Mouse (Mus musculus): ENCODE data around the gene Gmppa.
A peak's percentile ranks its signal among the peaks of the same experiment; 100 is the strongest.

Gene Gmppa

DNA sequence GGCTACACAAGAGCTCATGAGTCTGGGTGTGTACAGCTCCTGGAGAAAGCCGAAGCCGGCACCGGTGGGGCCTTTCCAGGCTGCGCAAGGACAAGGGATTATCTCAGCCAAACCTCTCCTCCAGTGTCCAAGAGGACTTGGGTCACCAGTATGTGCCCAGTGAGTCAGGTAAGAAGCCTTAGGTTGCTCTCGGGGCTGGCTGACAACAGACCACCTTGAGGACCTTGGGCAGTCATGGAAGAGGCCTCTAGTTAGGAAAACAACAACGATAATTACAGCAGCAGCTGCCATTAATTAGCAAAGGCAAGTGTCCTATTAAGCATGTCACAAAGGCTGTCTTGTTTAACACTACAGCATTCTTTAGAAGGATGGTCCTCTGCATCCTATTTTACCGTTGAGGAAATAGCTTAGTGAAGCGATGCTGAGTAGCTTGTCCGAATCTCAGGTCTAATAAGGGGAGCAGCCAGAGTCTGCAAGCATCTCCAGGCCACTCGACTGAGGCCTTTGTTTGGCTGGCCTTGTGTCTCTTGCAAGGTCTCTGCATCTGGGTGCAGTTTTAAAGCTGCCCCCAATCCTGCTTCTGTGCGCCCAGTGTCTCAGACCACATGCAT is 11.8 kb upstream of the Gmppa start:
- no peak for DNase-seq (ENCODE audit: low spot score)

DNA sequence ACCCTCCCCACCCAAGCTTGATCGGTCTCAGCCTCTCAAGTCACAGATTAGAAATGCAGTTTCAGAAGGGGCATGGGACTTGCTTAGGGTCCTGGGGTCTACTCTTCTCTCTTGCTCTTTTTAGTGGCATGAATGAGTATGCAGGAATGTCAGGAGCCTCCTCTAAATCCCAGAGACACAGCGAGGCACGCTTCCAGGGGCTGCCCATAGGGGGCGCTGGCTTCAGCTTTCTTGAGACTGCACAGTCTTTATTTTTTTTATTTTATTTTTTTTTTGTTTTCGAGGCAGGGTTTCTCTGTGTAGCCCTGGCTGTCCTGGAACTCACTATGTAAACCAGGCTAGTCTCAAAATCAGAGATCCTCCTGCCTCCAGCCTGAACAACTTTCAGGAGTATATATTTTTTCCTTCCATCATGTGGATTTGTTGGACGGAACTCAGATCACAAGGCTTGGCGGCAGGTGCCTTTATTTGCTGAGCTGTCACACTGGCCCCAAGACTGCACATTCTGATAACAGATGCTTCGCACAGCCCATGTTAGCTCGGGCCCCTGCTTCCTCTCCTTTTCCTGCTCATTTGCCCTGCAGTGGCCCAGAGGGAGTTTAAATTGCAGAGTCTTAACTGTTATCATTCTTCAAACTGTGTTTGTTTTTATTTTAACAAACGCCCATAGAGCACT is 9.8 kb upstream of the Gmppa start:
- no peak for DNase-seq (ENCODE audit: low spot score)

DNA sequence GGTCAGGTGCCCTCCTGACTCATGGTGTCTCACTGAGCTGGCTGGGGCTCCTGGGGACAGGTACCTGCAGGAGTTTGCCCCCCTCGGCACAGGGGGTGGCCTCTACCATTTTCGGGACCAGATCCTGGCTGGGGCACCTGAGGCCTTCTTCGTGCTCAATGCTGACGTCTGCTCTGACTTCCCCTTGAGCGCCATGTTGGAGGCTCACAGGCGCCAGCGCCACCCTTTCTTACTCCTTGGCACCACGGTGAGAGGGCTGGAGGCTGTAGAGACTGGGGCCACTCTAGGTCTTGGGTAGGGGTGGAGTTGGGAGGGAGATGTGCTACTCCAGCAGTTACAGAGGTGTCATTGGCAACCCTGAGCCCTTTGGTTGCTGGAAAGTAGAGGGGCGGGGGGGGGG is 3.1 kb downstream of the Gmppa start:
- no peak for DNase-seq (ENCODE audit: low spot score)

DNA sequence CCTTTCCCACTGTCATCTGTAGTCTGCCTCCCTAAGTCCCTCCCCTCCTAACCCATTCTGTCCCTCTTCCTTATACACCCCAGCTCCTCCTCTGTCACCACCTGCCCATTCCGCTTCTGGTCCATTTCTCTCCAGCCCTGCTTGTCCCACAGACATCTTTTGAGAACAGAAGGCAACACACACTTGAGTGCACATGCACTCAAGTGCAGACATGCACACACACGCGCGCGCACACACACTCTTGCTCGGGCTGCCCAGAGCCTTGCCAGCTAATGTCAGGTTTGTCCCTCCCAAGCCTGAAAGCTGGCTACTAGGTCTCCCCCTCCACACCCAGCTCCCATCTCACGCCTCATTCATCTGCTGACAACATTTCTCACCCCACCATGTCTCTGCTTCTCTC is 4.9 kb downstream of the Gmppa start:
- DNase-seq (ENCODE audit: low spot score): no peak

DNA sequence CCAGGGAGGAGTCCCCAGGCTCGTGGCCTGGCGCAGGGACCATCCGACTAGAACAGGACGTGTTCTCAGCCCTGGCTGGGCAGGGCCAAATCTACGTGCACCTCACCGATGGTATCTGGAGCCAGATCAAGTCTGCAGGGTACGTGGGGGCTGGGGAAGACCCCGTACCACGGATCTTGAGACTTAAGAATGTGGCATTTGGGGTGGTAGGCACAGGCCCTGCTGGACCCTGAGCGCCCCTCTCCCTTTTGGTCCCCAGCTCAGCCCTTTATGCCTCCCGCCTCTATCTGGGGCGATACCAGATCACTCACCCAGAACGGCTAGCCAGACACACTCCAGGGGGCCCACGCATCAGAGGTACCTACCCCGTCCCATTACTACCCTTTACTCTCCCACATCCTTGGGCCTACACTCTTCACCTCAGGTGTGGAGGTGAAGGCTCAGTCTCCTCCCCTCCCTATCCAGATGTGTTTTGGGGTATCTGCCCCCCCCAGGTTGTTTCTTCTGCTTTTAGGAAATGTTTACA is 5.8 kb downstream of the Gmppa start:
- DNase-seq (ENCODE audit: low spot score): no peak

DNA sequence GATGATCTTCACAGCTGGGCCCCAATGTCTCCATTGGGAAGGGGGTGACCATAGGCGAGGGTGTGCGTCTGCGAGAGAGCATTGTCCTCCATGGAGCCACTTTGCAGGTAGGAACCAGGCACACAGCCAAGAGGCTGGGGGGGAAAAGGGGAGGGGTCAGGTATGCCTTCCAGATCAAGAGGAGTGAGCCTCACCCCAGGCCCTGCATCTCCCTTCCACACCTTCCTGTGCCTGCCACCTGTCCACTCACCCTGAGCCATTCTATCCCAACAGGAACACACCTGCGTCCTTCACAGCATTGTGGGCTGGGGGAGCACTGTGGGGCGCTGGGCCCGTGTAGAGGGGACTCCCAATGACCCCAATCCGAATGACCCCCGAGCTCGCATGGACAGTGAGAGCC is 6.4 kb downstream of the Gmppa start:
- no peak for DNase-seq (ENCODE audit: low spot score)

DNA sequence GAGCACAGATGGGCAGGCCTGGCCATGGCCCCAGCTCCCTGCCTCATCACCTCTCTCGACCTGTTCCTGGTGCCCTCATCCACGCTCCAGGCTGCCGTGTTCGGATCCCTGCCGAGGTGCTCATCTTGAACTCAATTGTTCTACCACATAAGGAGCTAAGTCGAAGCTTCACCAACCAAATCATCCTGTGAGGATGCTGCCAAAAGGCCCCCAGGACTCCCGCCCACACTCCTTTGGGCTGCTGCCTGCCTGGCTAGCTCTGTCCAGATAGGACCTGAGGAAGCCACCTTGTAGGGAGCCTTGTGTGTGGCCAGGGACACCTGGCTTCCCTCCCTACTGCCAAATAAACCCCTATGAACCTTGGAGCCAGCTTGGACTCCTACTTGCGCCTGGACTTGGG is 7.1 kb downstream of the Gmppa start:
- DNase-seq (ENCODE audit: low spot score): no peak

DNA sequence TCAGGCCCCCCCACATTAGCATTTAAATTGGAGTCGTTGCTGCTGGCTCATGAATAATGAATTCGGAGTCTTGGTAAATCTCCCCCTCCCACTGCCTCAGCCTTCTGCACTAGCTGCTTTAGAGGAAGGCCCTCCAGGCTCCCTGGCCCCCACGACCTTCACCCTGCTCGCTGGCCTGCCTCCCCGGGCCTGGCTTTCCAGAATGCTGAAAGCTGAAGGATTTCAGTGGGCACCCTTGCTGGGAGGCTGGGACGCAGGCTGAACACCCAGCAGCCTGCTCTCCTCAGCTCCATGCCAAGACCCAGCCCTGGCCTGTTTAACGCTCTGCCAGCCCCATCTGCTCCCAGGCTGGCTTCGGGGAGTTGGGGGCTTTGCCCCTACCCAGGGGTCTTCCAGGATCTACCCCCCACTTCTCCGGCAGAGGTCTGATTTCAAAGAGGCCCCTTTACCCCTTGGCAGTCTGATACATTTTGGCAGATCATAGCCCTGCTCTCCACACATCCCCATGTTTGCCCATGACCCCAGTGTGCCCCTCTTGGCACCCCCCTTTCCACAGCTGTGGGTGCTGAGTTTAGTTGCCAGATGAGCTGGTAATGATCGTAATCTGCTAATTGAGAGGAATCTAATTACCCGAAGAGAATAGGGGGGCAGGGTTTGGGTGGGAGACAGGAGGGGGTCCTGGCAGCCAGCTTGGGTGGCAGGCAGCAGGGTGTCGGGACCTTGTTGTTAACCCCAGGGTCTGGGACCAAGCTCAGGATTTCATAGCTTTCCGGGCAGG is 7.7 kb downstream of the Gmppa start:
- no peak for DNase-seq (ENCODE audit: low spot score)

DNA sequence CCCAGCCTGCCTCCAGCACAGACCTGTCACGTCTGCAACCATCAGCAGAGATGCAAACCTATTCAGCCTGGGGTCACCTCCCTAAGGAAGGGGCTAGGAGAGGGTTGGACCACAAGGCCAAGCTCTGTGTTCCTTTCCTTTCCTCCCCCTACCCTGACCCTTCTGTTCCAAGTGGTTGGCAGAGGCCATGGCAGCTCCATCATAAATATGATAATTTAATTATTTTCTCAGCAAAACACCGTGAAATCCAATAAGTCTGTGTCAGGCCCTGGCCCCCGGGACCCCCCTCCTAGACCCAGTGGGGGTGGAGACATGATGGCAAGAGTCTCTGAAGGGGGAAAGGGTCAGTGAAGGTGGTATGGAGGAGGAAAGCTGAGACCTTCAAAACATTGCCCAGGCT is 8.5 kb downstream of the Gmppa start:
- no peak for DNase-seq (ENCODE audit: low spot score)

DNA sequence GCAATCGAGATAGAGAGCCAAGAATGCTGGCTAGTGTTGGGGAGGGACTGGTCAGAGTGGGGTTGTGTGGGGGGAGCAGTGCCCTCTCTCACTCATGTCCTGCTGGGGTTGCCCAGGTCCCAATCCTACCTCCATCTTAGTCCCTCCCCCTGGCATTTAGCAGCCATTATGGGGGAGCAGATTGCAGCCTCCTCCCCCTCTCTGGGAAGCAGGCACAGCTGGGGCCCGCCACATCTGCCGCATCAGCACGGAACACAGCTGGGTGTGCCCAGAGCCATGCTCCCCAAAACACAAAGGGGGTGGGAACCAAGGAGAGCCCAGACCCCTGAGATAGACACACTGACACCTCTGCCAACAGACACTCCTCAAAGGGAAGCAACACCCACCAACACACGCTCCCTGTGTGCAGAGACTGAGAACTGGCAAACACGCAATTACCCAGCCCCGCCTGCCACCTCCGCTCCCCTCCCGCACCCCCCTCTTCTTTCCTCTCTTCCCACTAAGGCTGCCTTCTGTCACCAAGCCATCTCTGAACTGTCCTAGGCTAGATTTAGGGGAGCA is 9.5 kb downstream of the Gmppa start:
- DNase-seq (ENCODE audit: low spot score): no peak

DNA sequence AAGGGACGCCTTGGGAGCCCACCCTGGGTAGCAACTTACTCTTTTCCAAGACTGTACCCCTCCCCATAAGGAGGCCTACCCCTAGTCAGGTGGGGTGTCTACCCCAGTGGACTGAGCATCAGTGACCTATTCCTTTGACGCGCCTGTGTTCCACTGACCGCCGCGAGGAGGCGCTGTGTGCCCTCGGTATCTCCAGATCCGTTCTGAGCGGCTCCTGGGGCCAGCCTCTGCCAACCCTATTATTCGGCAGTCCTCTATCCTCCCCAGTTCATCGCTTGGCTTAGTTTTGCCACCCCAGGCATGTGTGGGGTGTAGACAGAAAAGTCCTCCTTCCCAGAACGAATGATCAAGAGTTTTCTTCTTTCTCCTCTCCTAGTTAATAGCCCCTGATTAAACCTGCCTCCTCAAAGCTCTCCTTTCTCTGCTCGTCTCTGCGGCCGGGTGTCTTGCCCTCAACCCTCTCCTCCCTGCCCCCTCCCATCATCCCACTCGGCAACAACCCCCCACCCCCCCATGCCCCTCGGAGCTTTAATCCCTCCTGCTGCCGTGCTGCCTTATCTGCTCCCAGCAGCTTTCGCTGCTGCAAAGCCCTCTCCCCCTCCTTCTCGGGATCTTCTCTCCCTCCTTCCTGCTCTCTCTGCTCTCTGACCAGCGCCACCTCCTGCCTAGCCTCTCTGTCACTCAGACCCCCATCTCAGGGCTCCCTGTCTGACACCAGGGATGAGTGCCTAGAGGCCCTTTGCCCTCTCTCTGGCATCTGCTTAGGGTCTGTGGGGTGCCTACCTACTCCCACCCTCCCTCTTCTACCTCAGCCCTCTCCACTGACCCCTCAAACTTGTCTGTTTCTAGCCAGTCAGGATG is 10.3 kb downstream of the Gmppa start:
- peak; percentile 75 for DNase-seq (ENCODE audit: low spot score)

DNA sequence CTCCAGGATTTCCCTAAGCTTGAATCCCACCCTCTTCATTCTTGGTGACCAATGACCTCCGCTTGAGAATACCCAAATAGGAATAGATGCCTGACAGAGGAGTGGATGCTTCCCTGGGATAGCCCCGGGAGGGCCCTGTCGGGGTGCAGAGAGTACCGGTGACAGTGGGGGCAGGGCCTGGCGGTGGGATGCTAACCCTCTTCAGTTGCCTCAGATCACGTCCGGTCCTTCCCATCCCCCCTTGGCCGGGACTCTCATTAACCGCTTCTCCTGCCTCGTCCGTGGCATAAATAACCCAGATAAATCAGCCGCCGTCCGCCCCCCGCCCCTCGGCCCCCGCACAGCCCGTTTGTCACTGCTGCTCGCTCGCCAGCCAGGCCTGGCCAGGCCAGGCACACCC is 10.9 kb downstream of the Gmppa start:
- DNase-seq (ENCODE audit: low spot score): no peak

DNA sequence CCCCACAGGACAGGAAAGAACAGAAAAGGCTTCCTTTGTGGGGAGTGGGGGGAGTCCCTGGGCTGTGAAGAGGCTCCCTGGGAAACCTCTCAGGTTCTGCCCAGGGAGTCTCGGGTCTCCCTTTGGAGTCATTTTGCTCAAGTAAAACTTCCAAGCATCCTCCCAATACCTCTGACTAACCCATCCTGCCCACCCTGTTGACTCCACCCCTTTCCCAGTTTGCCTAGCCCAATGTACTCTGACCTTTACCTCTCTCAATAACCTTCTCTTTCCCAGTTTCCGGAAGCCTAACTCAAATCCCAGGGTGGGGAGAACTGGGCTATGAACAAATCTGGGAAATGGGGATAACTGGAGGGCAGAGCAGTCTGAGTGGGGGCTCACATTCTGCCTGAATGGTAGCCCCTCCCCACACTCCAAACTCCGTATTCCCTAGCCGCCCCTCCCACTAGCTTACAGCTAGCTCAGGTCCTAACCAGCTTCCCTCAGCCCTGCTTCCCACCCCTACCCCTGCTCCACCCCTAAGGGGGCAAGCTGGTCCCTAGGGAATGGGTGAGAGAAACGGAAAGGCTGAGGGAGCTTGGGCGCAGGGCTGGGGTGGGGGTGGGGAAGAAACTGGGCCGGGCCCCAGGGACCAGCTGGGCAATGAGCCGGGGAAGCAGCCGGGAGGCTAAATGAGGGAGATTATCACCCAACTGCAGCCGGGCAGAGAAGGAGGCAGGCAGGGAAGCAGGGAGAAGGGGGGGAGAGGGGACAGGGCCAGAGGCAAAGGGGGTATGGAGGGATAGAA is 11.7 kb downstream of the Gmppa start:
- no peak for DNase-seq (ENCODE audit: low spot score)

DNA sequence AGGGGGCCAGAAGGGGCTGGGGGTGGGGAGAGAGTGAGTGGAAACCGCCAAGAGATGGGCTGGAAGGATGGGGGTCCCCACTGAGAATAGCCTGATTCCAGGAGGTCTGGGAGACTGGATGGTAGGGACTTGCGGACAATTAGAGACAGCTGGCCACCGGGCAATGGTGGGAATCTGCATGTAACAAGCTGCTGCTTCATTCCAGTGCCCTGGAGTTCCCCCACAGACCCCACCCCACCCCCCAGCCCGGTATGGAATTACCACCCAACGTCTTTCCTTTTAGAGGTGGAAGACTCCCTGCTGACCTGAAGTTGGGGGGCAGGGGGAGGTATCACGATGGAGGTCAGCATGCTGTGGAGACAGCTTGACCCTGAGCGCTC is 12.3 kb downstream of the Gmppa start:
- no peak for DNase-seq (ENCODE audit: low spot score)

DNA sequence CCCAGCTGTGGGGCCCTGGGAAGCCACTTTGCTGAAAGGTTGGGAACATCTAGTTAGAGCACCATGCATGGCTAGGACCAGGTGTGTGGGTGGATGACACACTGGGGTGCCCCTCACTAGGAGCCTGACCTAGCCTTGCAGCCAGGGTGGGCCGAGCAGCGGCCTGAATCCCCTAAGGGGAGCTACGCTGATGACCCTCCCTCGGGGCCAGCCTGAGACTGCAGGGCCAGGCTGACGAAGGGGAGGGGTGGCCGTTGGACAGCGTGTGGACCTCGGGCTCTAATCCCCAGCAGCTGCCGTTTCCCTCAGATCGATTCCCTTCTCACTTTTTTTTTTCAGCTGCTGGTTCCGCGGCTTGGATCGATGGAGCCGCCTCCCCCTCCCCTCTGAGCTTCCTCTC is 13.2 kb downstream of the Gmppa start:
- no peak for DNase-seq (ENCODE audit: low spot score)

DNA sequence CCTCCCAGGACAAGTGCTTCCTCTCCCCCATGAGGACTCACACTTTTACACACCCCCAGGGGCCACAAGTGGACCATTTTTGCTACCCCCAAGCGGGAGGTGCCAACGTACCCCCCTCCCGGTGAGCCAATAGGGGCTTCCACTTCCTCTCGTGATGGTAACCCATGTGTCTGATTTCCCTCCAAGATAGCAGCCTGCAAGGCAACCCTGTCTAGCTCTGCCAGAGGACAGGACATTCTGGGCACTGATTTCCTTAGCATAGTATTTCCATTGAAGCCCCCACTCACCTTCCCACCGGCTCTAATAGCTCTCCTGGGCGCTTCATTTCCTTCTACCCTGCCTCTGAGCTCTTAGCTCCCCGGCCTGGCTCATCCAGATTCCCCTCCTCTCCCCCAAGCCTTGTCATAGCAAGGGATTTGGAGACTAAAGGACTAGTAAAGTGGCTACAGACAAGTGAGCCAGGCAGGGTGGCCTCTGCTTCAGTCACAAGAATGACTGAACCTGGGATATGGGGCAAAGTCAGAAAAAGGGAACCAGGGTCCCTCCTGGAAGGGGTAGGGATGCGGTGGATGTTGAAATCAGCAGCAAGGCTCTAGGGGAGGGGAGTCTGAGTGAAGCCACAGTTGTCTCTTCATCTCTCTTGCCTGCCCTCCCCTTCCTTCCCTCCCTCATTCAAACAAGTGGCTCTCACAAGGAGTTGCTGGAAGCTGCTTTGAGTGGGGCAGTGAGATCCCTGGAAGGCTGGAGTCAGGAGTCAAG is 13.8 kb downstream of the Gmppa start:
- DNase-seq (ENCODE audit: low spot score): no peak

DNA sequence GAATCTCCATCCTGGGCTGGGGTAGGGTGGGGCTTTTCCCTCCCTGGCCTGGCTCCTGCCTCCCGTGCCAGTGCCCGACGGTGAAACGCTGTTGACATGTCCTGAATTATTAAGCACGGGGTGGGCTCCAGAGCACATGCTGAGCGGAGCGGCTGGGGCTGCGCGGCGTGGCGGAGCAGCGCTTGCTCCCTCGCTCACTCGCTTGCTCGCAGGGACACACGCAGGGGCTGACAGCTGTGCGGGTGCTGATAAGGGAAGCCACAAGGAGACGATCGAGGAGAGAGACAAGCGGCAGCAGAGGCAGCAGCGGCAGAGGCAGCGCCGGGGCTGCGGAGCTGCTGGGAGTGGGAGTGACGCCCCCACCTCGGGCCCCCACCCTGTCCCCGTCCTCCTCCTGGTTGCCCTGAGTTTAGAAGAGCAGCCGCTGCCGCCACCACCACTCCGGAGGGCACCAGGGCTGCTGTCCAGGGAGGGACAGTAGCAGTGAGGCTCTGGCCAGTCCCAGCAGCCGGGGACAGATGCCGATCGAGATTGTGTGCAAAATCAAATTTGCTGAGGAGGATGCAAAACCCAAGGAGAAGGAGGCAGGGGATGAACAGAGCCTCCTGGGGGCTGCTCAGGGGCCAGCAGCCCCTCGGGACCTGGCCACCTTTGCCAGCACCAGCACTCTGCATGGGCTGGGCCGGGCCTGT is 14.7 kb downstream of the Gmppa start, which contains the start of gene Asic4:
TSS of gene Asic4 (plus strand) at position 123 of the 692 bp plus-strand sequence.
- DNase-seq (ENCODE audit: low spot score): no peak

DNA sequence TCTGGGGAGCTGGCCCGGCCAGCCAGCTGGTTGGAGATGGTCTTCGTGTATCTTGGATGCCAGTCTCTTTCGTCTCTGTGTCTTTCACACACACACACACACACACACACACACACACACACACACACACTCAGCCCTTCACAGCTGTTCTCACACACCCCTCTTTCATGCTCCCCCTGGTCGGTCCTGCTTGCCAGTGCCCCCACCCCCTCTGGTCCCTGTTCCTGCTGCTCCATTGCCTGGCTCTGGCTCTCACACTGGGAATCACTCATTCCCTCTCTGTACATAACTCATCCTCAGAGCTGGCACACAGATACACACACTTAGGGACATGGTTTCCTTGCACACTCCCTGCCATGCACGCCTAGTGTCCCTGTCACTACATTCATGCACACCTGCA is 16.2 kb downstream of the Gmppa start:
- no peak for DNase-seq (ENCODE audit: low spot score)

DNA sequence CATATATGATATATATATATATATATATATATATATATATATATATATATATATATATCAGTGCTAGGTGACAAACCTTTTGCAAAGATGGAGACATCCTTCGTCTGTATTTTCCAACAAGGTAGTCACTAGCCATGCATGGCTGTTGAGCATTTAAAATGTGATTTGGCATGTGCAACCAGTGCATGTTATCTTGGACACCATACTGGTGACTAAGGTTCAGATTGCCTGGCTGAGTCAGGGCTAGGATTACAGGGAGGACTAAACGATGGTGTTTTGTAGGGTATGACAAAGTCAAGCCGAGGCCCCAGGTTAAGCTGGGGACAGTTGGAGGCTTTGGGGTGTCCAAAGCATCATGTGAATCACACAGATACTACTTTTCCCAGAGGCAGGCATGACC is 19.7 kb downstream of the Gmppa start:
- DNase-seq (ENCODE audit: low spot score): no peak

DNA sequence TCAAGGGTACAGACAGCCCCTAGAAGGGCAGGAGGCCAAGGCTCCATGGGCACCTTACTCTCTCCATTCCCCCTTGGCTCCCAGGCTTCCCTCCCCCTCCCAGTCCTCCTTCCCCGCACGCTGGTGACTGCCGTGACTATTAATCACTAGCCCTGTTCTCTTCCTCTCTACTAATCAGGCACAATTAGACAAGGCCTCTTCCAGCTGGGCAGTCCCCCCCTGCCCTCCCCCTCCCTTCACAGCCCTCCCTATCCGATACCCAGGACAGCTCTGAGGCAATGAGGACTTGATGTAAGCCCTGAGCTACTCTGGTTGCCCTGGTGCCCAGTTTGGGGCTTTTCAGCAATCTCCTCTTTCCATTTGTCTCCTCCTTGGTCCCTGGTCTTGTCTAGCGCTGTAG is 20.2 kb downstream of the Gmppa start:
- no peak for DNase-seq (ENCODE audit: low spot score)

All from lung, postnatal 25 days (tissue).